Mouse (Mus musculus): ENCODE data around the gene Spred3. TPM values are rescaled to one million over a fixed set of nuclear protein-coding genes. Genes with fewer than 3 reads are reported as not detected.

Gene Spred3
- polyA plus RNA-seq, 1 experiment from 2014 or later: 6.5 TPM

- no peak overlapping the region for H3K4me3 ChIP-seq (ENCODE audit: low read depth, low read length)
- H3K9ac ChIP-seq (ENCODE audit: low read depth, low read length): no peak overlapping the region
- ATAC-seq (ENCODE audit: low FRiP score): no peak
- H3K9me3 ChIP-seq (ENCODE audit: control insufficient read depth, low read length): no peaks in the 10 kb centered on the region
- no peaks in the 10 kb centered on the region for H3K36me3 ChIP-seq (ENCODE audit: control insufficient read depth, insufficient read depth, low read length)
- peaks cover 7% of the 10 kb centered on the region; the same call in 1 of the 2 replicates for H3K27me3 ChIP-seq (ENCODE audit: control insufficient read depth, insufficient read depth, low read length)
- no peak for DNase-seq (ENCODE audit: low spot score)
- H3K4me2 ChIP-seq (replicated peaks; ENCODE audit: low read depth, low read length): no peak overlapping the region
- WGBS: 82% methylated on average over 5 of the region's 5 CpGs
- no peaks in the 10 kb centered on the region for H3K4me1 ChIP-seq (replicated peaks; ENCODE audit: control insufficient read depth, insufficient read depth, low read length)
- H3K27ac ChIP-seq (ENCODE audit: low read depth, low read length): no peak overlapping the region
Measured at GRCm38 (mm10) chr7:29162294-29162693, 7.9 kb downstream of the Spred3 start.

- Histone ChIP-seq H3K4me1 (replicated peaks; ENCODE audit: control insufficient read depth, insufficient read depth, low read length) (no peaks in the 10 kb centered on the region), H3K27me3 (ENCODE audit: control insufficient read depth, insufficient read depth, low read length) (peaks cover 6% of the 10 kb centered on the region; the same call in 1 of the 2 replicates), H3K36me3 (ENCODE audit: control insufficient read depth, insufficient read depth, low read length) (no peaks in the 10 kb centered on the region), H3K4me3 (ENCODE audit: low read depth, low read length) (no peak overlapping the region), H3K9me3 (ENCODE audit: control insufficient read depth, low read length) (no peaks in the 10 kb centered on the region), H3K4me2 (replicated peaks; ENCODE audit: low read depth, low read length) (no peak overlapping the region), H3K9ac (ENCODE audit: low read depth, low read length) (no peak overlapping the region), H3K27ac (ENCODE audit: low read depth, low read length) (no peak overlapping the region)
- 0% methylated on average over 5 of the region's 5 CpGs for WGBS
- ATAC-seq (ENCODE audit: low FRiP score) (no peak), DNase-seq (ENCODE audit: low spot score) (no peak)
Measured at GRCm38 (mm10) chr7:29158264-29158663, 11.9 kb downstream of the Spred3 start.

- 4% methylated on average over 67 of the region's 68 CpGs for WGBS
Measured at GRCm38 (mm10) chr7:29155838-29156782, 14.1 kb downstream of the Spred3 start, which contains the start of gene Fam98c. TSS of gene Fam98c (minus strand) at chr7:29156234.

GRCm38 (mm10) chr7:29155196-29155837 lies 14.9 kb downstream of the Spred3 start:
- 7% methylated on average over 35 of the region's 37 CpGs for WGBS
- H3K9ac ChIP-seq (ENCODE audit: low read depth, low read length): peak overlapping the region; percentile 66
- no peaks in the 10 kb centered on the region for H3K36me3 ChIP-seq (ENCODE audit: control insufficient read depth, insufficient read depth, low read length)
- peak; percentile 92 for DNase-seq (ENCODE audit: low spot score)
- H3K4me3 ChIP-seq (ENCODE audit: low read depth, low read length): peak overlapping the region; percentile 69
- no peaks in the 10 kb centered on the region for H3K4me1 ChIP-seq (replicated peaks; ENCODE audit: control insufficient read depth, insufficient read depth, low read length)
- peaks cover 6% of the 10 kb centered on the region; the same call in 1 of the 2 replicates for H3K27me3 ChIP-seq (ENCODE audit: control insufficient read depth, insufficient read depth, low read length)
- H3K9me3 ChIP-seq (ENCODE audit: control insufficient read depth, low read length): no peaks in the 10 kb centered on the region
- peak; percentile 92 for ATAC-seq (ENCODE audit: low FRiP score)
- peak overlapping the region; percentile 72 for H3K27ac ChIP-seq (ENCODE audit: low read depth, low read length)
- peak overlapping the region; percentile 86 for H3K4me2 ChIP-seq (replicated peaks; ENCODE audit: low read depth, low read length)

More at GRCm38 (mm10) chr7:29155838-29156782, 14.1 kb downstream of the Spred3 start, which contains the start of gene Fam98c:
- peak; percentile 86 for ATAC-seq (ENCODE audit: low FRiP score)
- H3K4me3 ChIP-seq (ENCODE audit: low read depth, low read length): peak within 1 kb of the TSS; percentile 69
- H3K36me3 ChIP-seq (ENCODE audit: control insufficient read depth, insufficient read depth, low read length): no peaks in the 10 kb centered on the region
- no peaks in the 10 kb centered on the region for H3K9me3 ChIP-seq (ENCODE audit: control insufficient read depth, low read length)
- peak; percentile 89 for DNase-seq (ENCODE audit: low spot score)
- H3K9ac ChIP-seq (ENCODE audit: low read depth, low read length): peak within 1 kb of the TSS; percentile 66
- no peaks in the 10 kb centered on the region for H3K4me1 ChIP-seq (replicated peaks; ENCODE audit: control insufficient read depth, insufficient read depth, low read length)
- peaks cover 6% of the 10 kb centered on the region; the same call in 1 of the 2 replicates for H3K27me3 ChIP-seq (ENCODE audit: control insufficient read depth, insufficient read depth, low read length)
- peak within 1 kb of the TSS; percentile 72 for H3K27ac ChIP-seq (ENCODE audit: low read depth, low read length)
- H3K4me2 ChIP-seq (replicated peaks; ENCODE audit: low read depth, low read length): peak within 1 kb of the TSS; percentile 86

- DNase-seq (ENCODE audit: low spot score) (no peak), ATAC-seq (ENCODE audit: low FRiP score) (no peak)
- Histone ChIP-seq H3K27ac (ENCODE audit: low read depth, low read length) (no peak overlapping the region), H3K9ac (ENCODE audit: low read depth, low read length) (no peak overlapping the region), H3K4me1 (replicated peaks; ENCODE audit: control insufficient read depth, insufficient read depth, low read length) (no peaks in the 10 kb centered on the region), H3K4me3 (ENCODE audit: low read depth, low read length) (no peak overlapping the region), H3K4me2 (replicated peaks; ENCODE audit: low read depth, low read length) (no peak overlapping the region), H3K27me3 (ENCODE audit: control insufficient read depth, insufficient read depth, low read length) (peaks cover 5% of the 10 kb centered on the region; the same call in 1 of the 2 replicates), H3K9me3 (ENCODE audit: control insufficient read depth, low read length) (no peaks in the 10 kb centered on the region), H3K36me3 (ENCODE audit: control insufficient read depth, insufficient read depth, low read length) (no peaks in the 10 kb centered on the region)
- WGBS: 96% methylated on average over 14 of the region's 14 CpGs
Measured at GRCm38 (mm10) chr7:29154018-29154720, 16.0 kb downstream of the Spred3 start.

- Histone ChIP-seq H3K4me3 (ENCODE audit: low read depth, low read length) (no peak overlapping the region), H3K4me2 (replicated peaks; ENCODE audit: low read depth, low read length) (no peak overlapping the region), H3K36me3 (ENCODE audit: control insufficient read depth, insufficient read depth, low read length) (no peaks in the 10 kb centered on the region), H3K9me3 (ENCODE audit: control insufficient read depth, low read length) (no peaks in the 10 kb centered on the region), H3K27ac (ENCODE audit: low read depth, low read length) (no peak overlapping the region), H3K9ac (ENCODE audit: low read depth, low read length) (no peak overlapping the region), H3K4me1 (replicated peaks; ENCODE audit: control insufficient read depth, insufficient read depth, low read length) (no peaks in the 10 kb centered on the region), H3K27me3 (ENCODE audit: control insufficient read depth, insufficient read depth, low read length) (0 out of 2 replicates have a peak, but pooled peaks cover 2% of the 10 kb centered on the region)
- 74% methylated on average over 10 of the region's 10 CpGs for WGBS
- no peak for DNase-seq (ENCODE audit: low spot score)
- no peak for ATAC-seq (ENCODE audit: low FRiP score)
Measured at GRCm38 (mm10) chr7:29151486-29151885, 18.7 kb downstream of the Spred3 start.

- Histone ChIP-seq H3K4me3 (ENCODE audit: low read depth, low read length) (no peak overlapping the region), H3K4me2 (replicated peaks; ENCODE audit: low read depth, low read length) (no peak overlapping the region), H3K36me3 (ENCODE audit: control insufficient read depth, insufficient read depth, low read length) (no peaks in the 10 kb centered on the region), H3K27ac (ENCODE audit: low read depth, low read length) (no peak overlapping the region), H3K4me1 (replicated peaks; ENCODE audit: control insufficient read depth, insufficient read depth, low read length) (no peaks in the 10 kb centered on the region), H3K9ac (ENCODE audit: low read depth, low read length) (no peak overlapping the region), H3K27me3 (ENCODE audit: control insufficient read depth, insufficient read depth, low read length) (no peaks in the 10 kb centered on the region), H3K9me3 (ENCODE audit: control insufficient read depth, low read length) (no peaks in the 10 kb centered on the region)
- WGBS: 87% methylated on average over 15 of the region's 15 CpGs
- no peak for DNase-seq (ENCODE audit: low spot score)
- no peak for ATAC-seq (ENCODE audit: low FRiP score)
Measured at GRCm38 (mm10) chr7:29148771-29149170, 21.4 kb downstream of the Spred3 start.

GRCm38 (mm10) chr7:29146625-29147367 lies 23.4 kb downstream of the Spred3 start:
- Histone ChIP-seq H3K36me3 (ENCODE audit: control insufficient read depth, insufficient read depth, low read length) (no peaks in the 10 kb centered on the region), H3K4me3 (ENCODE audit: low read depth, low read length) (no peak overlapping the region), H3K9me3 (ENCODE audit: control insufficient read depth, low read length) (no peaks in the 10 kb centered on the region), H3K27me3 (ENCODE audit: control insufficient read depth, insufficient read depth, low read length) (no peaks in the 10 kb centered on the region), H3K27ac (ENCODE audit: low read depth, low read length) (no peak overlapping the region), H3K9ac (ENCODE audit: low read depth, low read length) (no peak overlapping the region), H3K4me2 (replicated peaks; ENCODE audit: low read depth, low read length) (no peak overlapping the region), H3K4me1 (replicated peaks; ENCODE audit: control insufficient read depth, insufficient read depth, low read length) (no peaks in the 10 kb centered on the region)
- ATAC-seq (ENCODE audit: low FRiP score) (no peak), DNase-seq (ENCODE audit: low spot score) (no peak)
- 84% methylated on average over 7 of the region's 7 CpGs for WGBS
